Mouse (Mus musculus): ENCODE measurements around the gene Slc9a3r1.

GRCm38 (mm10) chr11:115189304-115189703, 26.2 kb downstream of the Slc9a3r1 start:
- TF ChIP-seq POLR2A (IDR thresholded peaks at IDR 0.05; ENCODE audit: insufficient read depth, low read depth, low read length) (no peak), CTCF (IDR thresholded peaks at IDR 0.05; ENCODE audit: insufficient read depth, low read depth, low read length) (no peak)
